Mouse (Mus musculus) hindbrain, embryonic 14.5 days (tissue): ENCODE measurements around the gene Pqlc2. TPM values are rescaled to one million over a fixed set of nuclear protein-coding genes. Genes with fewer than 3 reads are reported as not detected.

Source experiments
- ATAC-seq: fragments of 200-750 bp; cut with Nextera tagmentation; 2 replicates; pipeline ENCODE4 v1.8.0; 2017; ENCODE audit warnings: moderate number of reproducible peaks, mild to moderate bottlenecking, moderate TSS enrichment, moderate library complexity; ENCODE audit not compliant: low FRiP score
- DNase-seq: peaks from one replicate; pipeline ENCODE4 v3.0.0-alpha.2; 2015; ENCODE audit warnings: low spot score
- H3K27ac ChIP-seq: fragments of 300-500 bp; sonication (generic); 2 replicates; pipeline ENCODE4 v1.5.1; 2014; ENCODE audit warnings: mild to moderate bottlenecking, moderate library complexity
- H3K27me3 ChIP-seq: fragments of 300-500 bp; sonication (generic); 2 replicates; pipeline ENCODE4 v1.6.1; 2014; ENCODE audit warnings: mild to moderate bottlenecking, low read length, mixed read lengths; ENCODE audit not compliant: control insufficient read depth, insufficient read depth
- H3K36me3 ChIP-seq: fragments of 300-500 bp; sonication (generic); replicated peaks from 2 replicates; pipeline ENCODE4 v1.6.1; 2014; ENCODE audit not compliant: control insufficient read depth, insufficient read depth
- H3K4me1 ChIP-seq: fragments of 300-500 bp; sonication (generic); replicated peaks from 2 replicates; pipeline ENCODE4 v1.6.1; 2014; ENCODE audit warnings: antibody characterized with exemption, low read length, mixed read lengths; ENCODE audit not compliant: control insufficient read depth, insufficient read depth
- H3K4me2 ChIP-seq: fragments of 300-500 bp; sonication (generic); replicated peaks from 2 replicates; pipeline ENCODE4 v1.6.1; 2014; ENCODE audit warnings: mild to moderate bottlenecking, moderate library complexity
- H3K4me3 ChIP-seq: fragments of 300-500 bp; sonication (generic); replicated peaks from 2 replicates; pipeline ENCODE4 v1.5.1; 2014; ENCODE audit warnings: mild to moderate bottlenecking, low read length
- H3K9ac ChIP-seq: fragments of 300-500 bp; sonication (generic); 2 replicates; pipeline ENCODE4 v1.6.1; 2014
- H3K9me3 ChIP-seq: fragments of 300-500 bp; sonication (generic); 2 replicates; pipeline ENCODE4 v1.6.1; 2016; ENCODE audit warnings: low read length; ENCODE audit not compliant: control insufficient read depth
- WGBS: fragments of 180-500 bp; shearing (Covaris S2); extraction: QIAGEN DNeasy Blood & Tissue Kit; methylation state at CpG from one replicate; pipeline ENCODE4 v1.1.7; 2014; 5-methylcytosine and 5-hydroxymethylcytosine counted together
- polyA plus RNA-seq: library from polyadenylated mRNA; unstranded; fragments of >200 nt; fragmentation: Nextera tagmentation; extraction: Ambion mirVana; gene quantifications from 2 replicates; pipeline ENCODE4 v1.2.1, GENCODE M21; 2014

The Pqlc2 gene
- polyA plus RNA-seq, 1 experiment from 2014 or later = 13.3 TPM

GRCm38 (mm10) chr4:139338145-139338544 lies 27.6 kb upstream of the Pqlc2 start:
- Histone ChIP-seq H3K4me2 (no peak overlapping the region), H3K36me3 (no peaks in the 10 kb centered on the region), H3K4me3 (no peak overlapping the region), H3K9me3 (no peaks in the 10 kb centered on the region), H3K27me3 (peaks cover 17% of the 10 kb centered on the region), H3K9ac (no peak overlapping the region), H3K4me1 (no peaks in the 10 kb centered on the region), H3K27ac (no peak overlapping the region)
- no peak for ATAC-seq
- WGBS = 60% methylated on average over 33 of the region's 33 CpGs
- no peak for DNase-seq

- Histone ChIP-seq H3K4me1 (no peaks in the 10 kb centered on the region), H3K27ac (no peak overlapping the region), H3K9ac (no peak overlapping the region), H3K4me3 (no peak overlapping the region), H3K4me2 (peak overlapping the region; percentile 24; the same call in 1 of the 2 replicates), H3K27me3 (peaks cover 17% of the 10 kb centered on the region), H3K36me3 (no peaks in the 10 kb centered on the region), H3K9me3 (no peaks in the 10 kb centered on the region)
- peak; percentile 79 for DNase-seq
- 35% methylated on average over 24 of the region's 24 CpGs for WGBS
- no peak for ATAC-seq
These were observed 26.4 kb upstream of the Pqlc2 start for GRCm38 (mm10) chr4:139336822-139337483.

GRCm38 (mm10) chr4:139335507-139335906 lies 25.0 kb upstream of the Pqlc2 start:
- no peaks in the 10 kb centered on the region for H3K9me3 ChIP-seq
- no peak overlapping the region for H3K27ac ChIP-seq
- DNase-seq = no peak
- no peak overlapping the region for H3K9ac ChIP-seq
- peaks cover 17% of the 10 kb centered on the region for H3K27me3 ChIP-seq
- no peak overlapping the region for H3K4me3 ChIP-seq
- no peaks in the 10 kb centered on the region for H3K4me1 ChIP-seq
- no peaks in the 10 kb centered on the region for H3K36me3 ChIP-seq
- ATAC-seq = no peak
- 70% methylated on average over 7 of the region's 7 CpGs for WGBS
- no peak overlapping the region for H3K4me2 ChIP-seq

GRCm38 (mm10) chr4:139334631-139335295 lies 24.3 kb upstream of the Pqlc2 start:
- H3K4me1 ChIP-seq = no peaks in the 10 kb centered on the region
- peaks cover 17% of the 10 kb centered on the region for H3K27me3 ChIP-seq
- H3K36me3 ChIP-seq = no peaks in the 10 kb centered on the region
- no peak overlapping the region for H3K4me2 ChIP-seq
- WGBS = 56% methylated on average over 8 of the region's 9 CpGs
- DNase-seq (no peak), ATAC-seq (no peak)
- H3K27ac ChIP-seq = no peak overlapping the region
- no peak overlapping the region for H3K9ac ChIP-seq
- H3K9me3 ChIP-seq = no peaks in the 10 kb centered on the region
- no peak overlapping the region for H3K4me3 ChIP-seq

GRCm38 (mm10) chr4:139330605-139331004 lies 20.1 kb upstream of the Pqlc2 start:
- H3K9ac ChIP-seq = no peak overlapping the region
- H3K27ac ChIP-seq = no peak overlapping the region
- WGBS = 11% methylated on average over 10 of the region's 10 CpGs
- H3K27me3 ChIP-seq = no peaks in the 10 kb centered on the region
- H3K36me3 ChIP-seq = no peaks in the 10 kb centered on the region
- no peaks in the 10 kb centered on the region for H3K4me1 ChIP-seq
- H3K4me2 ChIP-seq = no peak overlapping the region
- no peaks in the 10 kb centered on the region for H3K9me3 ChIP-seq
- ATAC-seq (no peak), DNase-seq (peak; percentile 40)
- no peak overlapping the region for H3K4me3 ChIP-seq

GRCm38 (mm10) chr4:139319740-139320139 lies 9.2 kb upstream of the Pqlc2 start:
- Histone ChIP-seq H3K36me3 (peaks cover 30% of the 10 kb centered on the region), H3K4me3 (no peak overlapping the region), H3K27ac (no peak overlapping the region), H3K9me3 (no peaks in the 10 kb centered on the region), H3K4me1 (no peaks in the 10 kb centered on the region), H3K4me2 (no peak overlapping the region), H3K9ac (no peak overlapping the region), H3K27me3 (no peaks in the 10 kb centered on the region)
- 94% methylated on average over 4 of the region's 4 CpGs for WGBS
- DNase-seq (no peak), ATAC-seq (no peak)

GRCm38 (mm10) chr4:139318449-139318848 lies 7.9 kb upstream of the Pqlc2 start:
- peaks cover 36% of the 10 kb centered on the region for H3K36me3 ChIP-seq
- 95% methylated on average over 11 of the region's 11 CpGs for whole genome bisulfite sequencing

GRCm38 (mm10) chr4:139312632-139313031 lies 2.1 kb upstream of the Pqlc2 start:
- peaks cover 23% of the 10 kb centered on the region for H3K36me3 ChIP-seq
- no peaks in the 10 kb centered on the region; the same call in 1 of the 2 replicates for H3K27me3 ChIP-seq
- no peak overlapping the region for H3K4me3 ChIP-seq
- WGBS = 53% methylated on average over 4 of the region's 4 CpGs
- no peak overlapping the region for H3K4me2 ChIP-seq
- no peak overlapping the region for H3K27ac ChIP-seq
- H3K9ac ChIP-seq = no peak overlapping the region
- ATAC-seq (no peak), DNase-seq (no peak)
- no peaks in the 10 kb centered on the region for H3K9me3 ChIP-seq
- H3K4me1 ChIP-seq = peaks cover 19% of the 10 kb centered on the region

More at GRCm38 (mm10) chr4:139318449-139318848, 7.9 kb upstream of the Pqlc2 start:
- no peak overlapping the region for H3K27ac ChIP-seq
- H3K4me2 ChIP-seq = no peak overlapping the region
- H3K9ac ChIP-seq = no peak overlapping the region
- H3K27me3 ChIP-seq = no peaks in the 10 kb centered on the region
- H3K9me3 ChIP-seq = no peaks in the 10 kb centered on the region
- no peak overlapping the region for H3K4me3 ChIP-seq
- no peak for DNase-seq
- no peaks in the 10 kb centered on the region for H3K4me1 ChIP-seq
- no peak for ATAC-seq

GRCm38 (mm10) chr4:139311707-139312106 lies 1.2 kb upstream of the Pqlc2 start:
- H3K36me3 ChIP-seq = peaks cover 24% of the 10 kb centered on the region
- H3K4me2 ChIP-seq = peak overlapping the region; percentile 97
- ATAC-seq = no peak
- H3K9me3 ChIP-seq = no peaks in the 10 kb centered on the region
- DNase-seq = no peak
- 24% methylated on average over 14 of the region's 14 CpGs for WGBS
- no peaks in the 10 kb centered on the region; the same call in 1 of the 2 replicates for H3K27me3 ChIP-seq
- peak overlapping the region; percentile 86; the same call in 1 of the 2 replicates for H3K9ac ChIP-seq
- H3K4me1 ChIP-seq = peaks cover 19% of the 10 kb centered on the region
- no peak overlapping the region for H3K27ac ChIP-seq
- peak overlapping the region; percentile 91 for H3K4me3 ChIP-seq
